Mouse (Mus musculus) embryonic facial prominence, embryonic 10.5 days (tissue): ENCODE measurements at regions not wholly inside any gene's neighbourhood (a gene's known extent, or its start where the extent isn't known, plus 50 kb on each side); places are given as distances from the start of the nearest gene placed in this dataset.

ENCODE experiments used
- DNase-seq: peaks from one replicate; pipeline ENCODE4 v3.0.0-alpha.2; 2017; ENCODE audit warnings: low spot score
- H3K27ac ChIP-seq: fragments of 300-500 bp; sonication (generic); replicated peaks from 2 replicates; pipeline ENCODE4 v1.5.1; 2016; ENCODE audit warnings: mild to moderate bottlenecking
- H3K27me3 ChIP-seq: fragments of 300-500 bp; sonication (generic); replicated peaks from 2 replicates; pipeline ENCODE4 v1.6.1; 2016; ENCODE audit warnings: low read depth, mild to moderate bottlenecking; ENCODE audit not compliant: poor library complexity, severe bottlenecking
- H3K36me3 ChIP-seq: fragments of 300-500 bp; sonication (generic); replicated peaks from 2 replicates; pipeline ENCODE4 v1.6.1; 2016; ENCODE audit warnings: mild to moderate bottlenecking, moderate library complexity
- H3K4me1 ChIP-seq: fragments of 300-500 bp; sonication (generic); 2 replicates; pipeline ENCODE4 v1.6.1; 2016
- H3K4me3 ChIP-seq: fragments of 300-500 bp; sonication (generic); 2 replicates; pipeline ENCODE4 v1.5.1; 2016; ENCODE audit warnings: mild to moderate bottlenecking, moderate library complexity
- H3K9me3 ChIP-seq: fragments of 300-500 bp; sonication (generic); 2 replicates; pipeline ENCODE4 v1.6.1; 2016; ENCODE audit warnings: mild to moderate bottlenecking
- WGBS: fragments of 180-500 bp; shearing (Covaris S2); methylation state at CpG from one replicate; pipeline ENCODE4 v1.1.7; 2016; 5-methylcytosine and 5-hydroxymethylcytosine counted together

DNA sequence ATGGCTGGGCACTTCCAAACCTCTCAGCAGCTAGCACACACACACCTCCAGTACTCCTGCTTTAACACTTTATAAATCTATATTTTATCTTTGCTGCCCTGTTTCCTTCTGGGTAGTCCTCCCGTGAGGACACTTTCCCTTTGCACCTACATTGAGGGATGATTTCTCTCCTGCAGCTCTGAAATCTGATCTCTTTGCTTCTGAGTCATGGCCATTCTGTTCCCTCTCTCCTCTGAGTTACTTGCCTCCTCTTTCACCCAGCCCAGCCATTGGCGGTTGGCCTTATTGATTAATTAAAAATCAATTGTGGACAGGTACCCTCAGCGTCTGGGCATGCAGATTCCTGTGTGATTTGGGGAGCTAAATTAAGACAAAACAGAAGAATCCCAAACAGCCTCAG lies 58.0 kb upstream of the Cxcl12 start:
- H3K9me3 ChIP-seq, result no peaks in the 10 kb centered on the region
- no peak for DNase-seq
- WGBS, result 71% methylated on average over 3 of the region's 3 CpGs
- peaks cover 14% of the 10 kb centered on the region for H3K4me1 ChIP-seq
- no peak overlapping the region for H3K27ac ChIP-seq
- H3K36me3 ChIP-seq, result no peaks in the 10 kb centered on the region
- H3K4me3 ChIP-seq, result no peak overlapping the region
- no peaks in the 10 kb centered on the region for H3K27me3 ChIP-seq

DNA sequence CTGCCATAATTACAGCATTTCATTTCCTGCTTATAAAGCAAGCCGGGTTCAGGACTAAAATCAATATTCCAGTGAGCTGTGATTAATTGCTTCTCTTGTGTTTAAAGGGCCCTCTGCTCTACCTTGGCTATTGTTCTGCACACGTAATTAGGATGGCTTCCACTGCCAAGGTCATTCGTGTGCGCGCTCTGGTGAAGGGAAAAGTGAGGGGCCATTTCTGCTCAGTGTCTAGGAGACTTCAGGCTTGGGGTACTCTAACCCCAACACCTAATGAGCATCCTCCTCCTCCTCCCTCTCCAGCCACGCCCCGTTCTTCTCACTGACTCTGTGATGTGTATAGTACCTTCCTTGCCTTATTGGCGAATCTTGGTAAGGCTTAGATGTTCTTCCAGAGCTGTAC lies 53.5 kb upstream of the Cxcl12 start:
- H3K4me3 ChIP-seq, result no peak overlapping the region
- no peak for DNase-seq
- 78% methylated on average over 8 of the region's 8 CpGs for WGBS
- no peaks in the 10 kb centered on the region for H3K36me3 ChIP-seq
- H3K27me3 ChIP-seq, result no peaks in the 10 kb centered on the region
- H3K9me3 ChIP-seq, result no peaks in the 10 kb centered on the region
- no peak overlapping the region for H3K27ac ChIP-seq
- H3K4me1 ChIP-seq, result peaks cover 12% of the 10 kb centered on the region

DNA sequence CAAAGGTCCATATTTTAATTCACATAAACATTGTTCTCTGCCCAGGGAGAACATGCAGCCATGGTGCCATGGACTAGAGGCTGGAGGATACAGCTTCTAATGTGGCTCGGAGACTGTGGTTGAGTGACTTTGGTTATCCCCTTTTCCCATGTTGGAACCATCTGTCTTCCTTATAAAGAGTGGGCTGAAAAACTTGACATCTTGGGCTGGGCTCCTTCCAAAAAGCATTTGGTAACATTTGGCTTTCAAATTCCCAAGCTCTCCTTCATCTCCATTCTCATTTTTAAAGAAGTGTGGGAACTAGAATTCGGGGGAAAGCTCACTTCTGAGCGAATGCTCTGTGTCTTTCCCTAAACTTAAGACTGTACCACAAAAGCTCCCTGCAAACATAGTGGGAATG lies 50.3 kb upstream of the Cxcl12 start:
- Histone ChIP-seq H3K4me3 (no peak overlapping the region), H3K27ac (no peak overlapping the region), H3K36me3 (no peaks in the 10 kb centered on the region), H3K9me3 (no peaks in the 10 kb centered on the region), H3K4me1 (peaks cover 7% of the 10 kb centered on the region), H3K27me3 (no peaks in the 10 kb centered on the region)
- WGBS, result 86% methylated on average over 3 of the region's 3 CpGs
- DNase-seq, result no peak
